Mouse (Mus musculus) urinary bladder, postnatal 10 days (tissue): ENCODE measurements around the gene Samd13.

Source experiments
- DNase-seq: peaks from one replicate; pipeline ENCODE4 v3.0.0; 2022; ENCODE audit warnings: low spot score

Gene Samd13

DNA sequence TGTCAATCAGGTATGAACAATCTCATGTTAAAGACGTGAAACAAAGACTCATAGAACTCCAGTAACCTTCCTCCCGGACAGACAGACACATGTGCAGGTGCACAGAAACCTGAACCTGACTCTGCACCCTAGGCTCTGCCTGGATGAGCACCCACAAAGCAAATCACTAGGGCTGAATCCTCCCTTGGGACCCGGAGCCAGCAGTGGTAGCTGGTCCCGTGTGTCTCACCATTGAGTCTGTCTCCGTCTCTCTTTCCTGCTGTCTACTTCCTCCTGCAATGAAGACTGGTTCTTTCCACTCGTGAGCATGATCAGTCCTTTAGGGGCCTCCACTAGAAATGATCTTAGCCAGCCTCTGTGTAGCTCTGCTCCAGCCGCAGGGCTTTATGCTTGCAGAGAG is 23.5 kb downstream of the Samd13 start:
- DNase-seq, result no peak

DNA sequence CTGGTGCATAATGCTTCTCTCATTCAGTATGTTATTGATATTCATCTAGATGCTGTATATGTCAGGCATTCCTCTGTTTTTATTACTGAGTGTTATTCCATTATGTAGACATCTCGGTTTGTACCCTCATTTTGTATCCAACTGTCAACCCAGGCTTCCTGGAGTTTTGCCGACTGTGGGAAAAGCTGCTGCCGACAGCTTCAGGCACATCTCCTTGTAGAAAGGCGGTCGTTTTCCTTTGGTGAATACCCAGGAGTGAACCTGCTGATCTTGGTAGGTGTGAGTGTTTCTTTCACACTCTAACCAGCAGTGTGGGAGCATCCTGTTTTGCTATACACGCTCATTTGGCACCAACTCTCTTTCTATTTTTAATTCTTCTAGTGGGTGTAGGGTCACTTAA is 24.4 kb downstream of the Samd13 start:
- DNase-seq, result no peak

DNA sequence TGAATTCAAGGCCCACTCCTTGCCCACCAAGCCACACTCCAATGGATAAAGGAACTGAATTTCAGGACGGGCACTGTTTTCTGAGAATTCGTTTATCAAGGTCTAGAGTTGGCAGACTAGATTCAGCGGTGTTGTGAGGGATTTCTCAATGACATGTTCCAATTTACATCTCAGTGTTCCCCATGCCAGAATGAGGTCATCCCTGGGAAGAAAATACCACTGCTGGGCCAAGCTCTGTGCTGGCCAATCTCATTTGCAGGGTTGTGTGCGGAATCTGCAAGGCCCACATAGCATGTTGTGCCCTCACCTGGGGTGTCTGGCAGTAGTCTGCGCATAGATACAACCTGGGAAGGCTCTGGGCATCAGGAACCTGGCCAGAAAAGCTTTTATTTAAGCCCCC is 26.1 kb downstream of the Samd13 start:
- DNase-seq, result no peak

- no peak for DNase-seq
Measured at GRCm38 (mm10) chr3:146658061-146658639, 27.2 kb downstream of the Samd13 start.

DNA sequence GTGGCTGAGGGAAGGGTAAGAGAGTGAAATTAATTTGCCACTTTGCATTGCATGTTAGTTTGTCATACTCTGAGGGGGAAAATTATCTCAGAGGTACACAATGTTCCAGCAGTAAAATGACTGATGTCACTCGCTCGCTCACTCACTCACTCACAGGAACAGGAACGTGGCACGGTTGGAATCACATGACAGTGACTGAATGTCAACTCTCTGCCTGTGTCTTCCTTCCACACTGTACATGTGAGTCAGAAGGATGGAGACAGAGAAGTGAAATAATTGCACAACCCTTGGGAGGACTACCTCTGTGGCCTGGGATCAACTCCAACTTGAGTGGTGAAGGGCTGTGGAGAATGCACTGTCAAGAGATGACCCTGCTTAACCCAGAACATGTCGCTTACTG is 28.0 kb downstream of the Samd13 start:
- DNase-seq, result no peak

DNA sequence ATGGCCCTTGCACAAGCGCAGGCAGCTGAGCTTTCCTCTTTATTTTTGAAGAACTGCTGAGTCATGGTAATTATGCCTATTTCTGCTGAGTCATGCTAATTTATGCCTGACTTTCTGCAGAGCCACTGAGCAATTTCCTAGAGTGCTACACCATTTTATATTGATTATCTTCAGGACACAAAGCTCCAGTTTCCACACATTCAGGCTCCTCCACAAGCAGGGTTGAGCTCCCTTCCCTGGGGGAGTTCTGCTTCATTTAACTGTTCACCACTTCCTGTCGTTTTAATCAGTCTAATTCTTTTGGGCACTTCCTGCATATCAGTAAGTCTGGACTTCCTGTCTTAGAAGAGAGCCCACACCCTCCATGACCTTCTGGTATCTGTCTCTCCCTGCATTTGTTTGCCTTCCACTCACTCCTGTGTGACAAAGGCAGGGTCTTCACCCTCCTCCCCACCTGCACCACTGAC is 30.2 kb downstream of the Samd13 start:
- DNase-seq, result no peak

- no peak for DNase-seq
Measured at GRCm38 (mm10) chr3:146653692-146654091, 31.7 kb downstream of the Samd13 start.

DNA sequence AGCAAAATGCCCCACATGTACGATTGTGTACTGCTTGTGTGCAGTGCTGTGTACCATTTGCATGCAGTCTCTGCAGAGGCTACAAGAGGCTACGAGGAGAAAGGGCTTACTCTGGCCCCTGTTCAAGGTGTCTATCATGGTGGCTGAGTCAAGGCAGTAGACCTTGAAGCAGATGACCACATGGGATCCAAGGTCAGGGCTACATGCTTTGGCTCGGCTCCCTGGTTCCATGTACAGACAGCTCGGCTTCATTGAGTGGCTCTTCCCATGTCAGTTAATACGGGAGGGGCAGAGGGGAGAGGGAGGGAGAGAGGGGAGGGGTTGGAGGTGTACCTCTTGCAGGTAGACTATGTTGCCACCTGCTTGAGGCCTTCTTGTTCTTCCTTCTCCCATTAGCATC is 33.0 kb downstream of the Samd13 start:
- DNase-seq, result no peak

DNA sequence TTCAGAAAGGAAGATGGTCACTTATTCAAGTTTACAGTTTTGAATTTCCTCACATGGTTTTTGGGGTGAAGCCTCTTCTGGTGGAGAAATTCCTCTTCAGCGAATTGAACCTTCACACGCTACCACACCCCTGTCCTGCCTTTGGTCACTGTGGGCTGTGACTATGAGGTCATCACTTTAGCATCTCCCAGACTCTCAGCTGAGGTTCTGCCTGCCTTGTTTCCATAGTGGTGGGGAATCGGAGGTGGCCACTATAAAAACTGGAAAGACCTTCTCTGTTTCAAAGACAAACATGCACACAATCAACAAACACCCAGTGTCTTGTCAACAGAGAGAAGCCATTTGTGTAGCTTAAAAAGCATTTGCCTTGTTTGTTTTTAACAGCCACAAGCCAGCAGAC is 34.2 kb downstream of the Samd13 start, which contains the start of gene 4930503B20Rik:
Gene 4930503B20Rik, minus strand, starts transcription at position 101 of the 400 bp plus-strand sequence.
- DNase-seq, result no peak

GRCm38 (mm10) chr3:146650716-146651115 is 34.7 kb downstream of the Samd13 start:
- no peak for DNase-seq

DNA sequence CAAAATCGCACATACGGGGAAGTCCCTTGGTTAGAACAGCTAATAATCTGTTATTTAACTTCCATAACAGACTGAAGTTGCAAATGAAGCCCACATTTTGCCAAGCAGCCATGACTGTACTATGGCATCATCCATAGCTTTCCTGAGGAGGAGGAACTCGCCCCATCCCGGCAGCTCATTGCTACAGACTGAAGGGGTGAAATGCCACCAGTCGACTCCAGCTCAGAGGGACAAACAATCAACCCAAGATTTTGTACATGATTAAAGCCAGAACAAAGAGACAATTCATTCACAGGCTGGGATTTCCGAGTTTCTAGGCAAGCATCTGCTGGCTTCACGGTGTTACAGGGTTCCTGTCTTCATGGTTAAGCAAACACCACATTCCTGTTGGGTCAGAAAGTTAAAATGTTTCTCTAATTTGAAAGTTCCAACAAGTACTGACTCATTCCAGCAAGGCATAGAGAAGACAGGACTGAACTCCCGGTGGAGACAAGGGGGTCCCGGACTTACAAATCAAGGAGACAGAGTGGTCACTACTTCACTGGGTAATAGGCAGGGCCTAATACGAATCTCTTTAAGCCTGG is 36.0 kb downstream of the Samd13 start:
- DNase-seq, result no peak

- no peak for DNase-seq
Measured at GRCm38 (mm10) chr3:146641818-146642427, 43.5 kb downstream of the Samd13 start.

GRCm38 (mm10) chr3:146632506-146632905 is 52.9 kb downstream of the Samd13 start:
- no peak for DNase-seq

GRCm38 (mm10) chr3:146628227-146628982 is 57.0 kb downstream of the Samd13 start:
- no peak for DNase-seq

DNA sequence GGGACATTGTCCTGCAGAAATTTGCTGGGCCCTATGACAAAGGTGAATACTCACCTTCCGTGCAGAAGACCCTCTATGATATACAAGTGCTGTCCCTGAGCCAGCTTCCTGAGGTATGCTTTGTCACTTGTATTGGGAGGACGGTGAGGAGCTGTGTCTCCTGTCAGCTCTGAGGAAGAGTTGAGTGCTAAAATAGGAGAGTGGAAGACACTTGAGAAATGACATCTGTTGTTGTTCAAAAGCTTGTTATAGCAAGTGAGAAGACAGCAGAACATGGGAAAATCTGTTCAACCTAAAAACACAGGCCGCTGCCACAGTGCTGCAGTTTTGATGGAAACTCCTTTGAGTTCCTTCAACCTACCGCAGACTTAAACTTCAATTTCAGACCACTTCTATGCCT is 59.6 kb downstream of the Samd13 start:
- DNase-seq, result no peak

- DNase-seq, result no peak
Measured at GRCm38 (mm10) chr3:146621966-146622365, 63.4 kb downstream of the Samd13 start.

- DNase-seq, result no peak
Measured at GRCm38 (mm10) chr3:146620555-146621249, 64.7 kb downstream of the Samd13 start.

DNA sequence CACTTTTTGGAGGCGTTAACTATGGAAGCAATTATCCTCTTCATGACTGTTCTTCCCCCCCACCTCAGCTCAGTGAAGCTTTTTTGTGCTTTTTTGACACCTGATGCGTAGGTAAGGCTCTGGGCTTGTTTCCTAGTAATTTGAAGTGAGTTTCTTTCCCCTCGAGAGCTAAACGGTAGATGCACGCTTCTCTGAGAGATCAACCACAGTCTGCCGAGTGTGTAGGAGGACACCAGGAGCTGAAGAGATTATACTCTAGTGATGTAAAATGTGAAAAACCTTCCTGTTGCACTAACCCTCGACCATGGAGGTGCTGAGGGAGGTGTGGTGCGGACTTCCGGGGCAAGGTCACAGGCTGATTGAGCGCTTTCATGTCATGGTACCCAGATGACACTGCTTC is 65.3 kb downstream of the Samd13 start:
- no peak for DNase-seq

DNA sequence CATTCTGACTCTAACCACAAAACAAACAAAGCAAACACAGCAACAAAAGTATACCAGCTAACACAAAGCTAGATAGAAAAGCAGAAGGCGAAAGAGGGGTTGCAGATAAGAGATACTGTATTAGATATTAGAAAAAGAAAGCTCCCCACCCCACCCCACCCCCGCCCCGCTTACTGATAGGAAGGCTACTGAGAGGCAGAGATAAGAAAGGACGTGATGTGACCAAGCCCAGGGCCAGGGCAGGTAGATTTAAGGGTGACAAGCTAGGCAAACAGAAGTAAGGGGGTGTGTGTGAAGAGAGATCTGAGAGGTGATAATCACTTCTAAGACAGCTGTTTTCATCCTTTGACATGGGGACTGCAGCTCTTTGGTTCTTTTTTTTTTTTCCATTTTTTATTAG is 67.0 kb downstream of the Samd13 start:
- no peak for DNase-seq

DNA sequence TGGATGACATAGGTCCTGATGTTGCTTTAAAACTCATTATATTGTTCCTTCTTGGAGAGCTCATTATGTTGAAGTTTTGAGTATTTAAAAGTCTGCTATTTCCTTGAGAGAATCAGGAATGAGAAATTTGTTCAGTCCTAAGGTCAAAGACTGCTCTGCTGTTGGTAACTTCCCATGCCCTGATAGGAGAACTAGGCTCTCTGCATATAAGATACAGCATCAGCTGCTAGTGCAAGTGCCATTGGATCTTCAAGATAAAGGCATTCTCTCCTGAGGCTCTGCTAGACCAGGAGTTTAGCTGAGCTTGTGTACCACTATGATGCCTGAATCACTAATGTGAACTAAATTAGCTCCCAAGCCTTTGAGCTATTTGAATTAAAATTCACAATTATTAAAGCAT is 67.4 kb downstream of the Samd13 start:
- DNase-seq, result no peak

GRCm38 (mm10) chr3:146616533-146617283 is 68.7 kb downstream of the Samd13 start:
- DNase-seq, result no peak

- DNase-seq, result no peak
Measured at GRCm38 (mm10) chr3:146615496-146615895, 69.9 kb downstream of the Samd13 start, which contains the start of gene Dnase2b. TSS of gene Dnase2b (minus strand) at chr3:146615596.
